Mouse (Mus musculus): ENCODE data around the gene Polr3b.

Gene Polr3b

DNA sequence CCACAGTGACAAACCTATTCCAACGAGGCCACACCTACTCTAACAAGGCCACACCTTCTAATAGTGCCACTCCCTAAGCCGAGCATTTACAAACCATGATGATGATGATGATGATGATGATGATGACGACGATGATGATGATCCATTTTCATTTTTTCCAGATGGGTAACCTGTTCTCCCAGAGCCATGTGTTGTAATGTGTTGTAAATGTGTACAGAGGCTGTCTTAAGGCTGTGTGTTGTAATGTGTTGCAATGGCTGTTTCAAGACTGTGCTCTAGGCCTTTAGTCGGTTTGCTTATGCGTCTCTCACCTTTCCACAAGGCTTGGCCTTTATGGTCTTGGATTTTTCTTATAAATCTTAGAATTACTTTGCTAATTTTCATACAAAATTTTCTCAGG lies 40.0 kb downstream of the Polr3b start:
- DNase-seq (ENCODE audit: extremely low spot score, low read depth, low spot score), result no peak

- no peak for DNase-seq (ENCODE audit: extremely low spot score, low read depth, low spot score)
These were observed 43.7 kb downstream of the Polr3b start for GRCm38 (mm10) chr10:84665713-84666260.

DNA sequence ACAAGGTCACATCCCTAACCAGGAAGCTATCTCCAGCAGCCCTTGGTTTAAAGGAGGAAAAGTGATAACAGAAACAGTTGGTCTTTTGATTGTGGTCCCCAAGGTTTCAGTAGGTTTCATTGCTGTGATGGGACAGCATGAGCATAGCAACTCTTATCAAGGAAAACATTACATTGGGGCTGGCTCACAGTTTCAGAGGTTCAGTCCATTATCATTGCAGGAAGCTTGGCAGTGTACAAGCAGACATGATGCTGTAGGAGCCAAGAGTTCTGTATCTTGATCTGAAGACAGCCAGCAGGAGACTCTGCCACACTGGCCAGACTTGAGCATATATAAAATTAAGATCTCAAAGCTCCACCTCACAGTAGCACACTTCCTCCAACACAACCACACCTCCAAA lies 53.6 kb downstream of the Polr3b start:
- no peak for DNase-seq (ENCODE audit: extremely low spot score, low read depth, low spot score)

GRCm38 (mm10) chr10:84676511-84676910 lies 54.4 kb downstream of the Polr3b start:
- DNase-seq (ENCODE audit: extremely low spot score, low read depth, low spot score), result no peak

DNA sequence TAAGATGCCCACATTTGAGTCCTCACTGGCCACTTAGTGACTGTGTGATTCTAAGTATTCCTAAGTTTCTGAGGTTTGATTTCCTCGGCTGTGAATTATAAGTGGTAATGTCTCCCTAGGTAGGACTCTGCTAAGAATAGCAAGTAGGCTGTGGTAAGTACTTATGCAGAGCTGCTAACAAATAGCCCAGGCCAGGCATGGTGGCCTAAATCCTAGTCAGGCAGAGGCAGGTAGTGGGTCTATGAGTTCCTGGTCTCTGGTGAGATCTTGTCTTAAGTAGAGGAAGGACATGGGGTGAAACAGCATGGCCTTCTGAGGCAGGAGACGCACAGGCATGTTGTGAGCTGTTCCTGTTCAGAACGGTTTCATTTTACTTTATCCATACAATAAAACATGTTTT lies 55.8 kb downstream of the Polr3b start:
- DNase-seq (ENCODE audit: extremely low spot score, low read depth, low spot score), result no peak

DNA sequence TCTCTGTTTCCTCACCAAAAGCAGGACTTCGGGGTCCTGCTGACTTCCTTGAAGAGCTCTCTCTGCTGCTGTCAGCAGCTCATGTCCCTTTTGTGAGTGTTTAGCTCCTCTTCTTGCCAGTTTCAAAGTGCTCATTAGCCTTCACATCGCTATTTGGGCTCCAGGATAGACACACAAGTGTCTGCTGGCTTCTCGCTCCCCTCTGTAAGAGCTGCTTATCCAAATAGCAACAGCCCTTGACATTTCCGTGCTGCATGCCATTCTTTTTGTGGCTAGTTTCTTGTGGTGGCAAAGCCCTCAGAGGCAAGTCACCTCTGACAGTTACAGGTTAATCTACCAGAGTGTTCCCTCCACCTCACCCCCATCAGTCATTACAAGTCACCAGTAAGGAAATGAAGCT lies 56.3 kb downstream of the Polr3b start:
- DNase-seq (ENCODE audit: extremely low spot score, low read depth, low spot score), result no peak

GRCm38 (mm10) chr10:84685444-84686121 lies 63.5 kb downstream of the Polr3b start:
- DNase-seq (ENCODE audit: extremely low spot score, low read depth, low spot score), result no peak

DNA sequence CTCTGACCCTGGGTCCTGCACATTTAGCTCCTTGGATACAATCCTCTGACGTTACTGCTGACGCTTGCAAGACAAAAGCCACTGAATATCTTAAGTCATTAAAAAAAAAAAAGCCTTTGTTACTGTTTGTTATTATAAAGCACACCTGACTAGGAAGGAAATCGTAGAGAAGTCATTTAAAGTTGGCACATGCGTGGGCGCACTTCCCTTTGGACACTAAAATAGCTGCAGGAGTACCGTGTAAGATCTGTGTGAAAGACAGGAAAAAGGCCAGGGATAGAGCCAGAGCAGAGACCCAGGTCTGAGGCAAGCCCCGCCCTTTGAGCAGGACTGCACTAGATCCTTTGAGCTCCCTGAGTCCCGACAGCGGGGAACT lies 64.0 kb downstream of the Polr3b start:
- no peak for DNase-seq (ENCODE audit: extremely low spot score, low read depth, low spot score)

DNA sequence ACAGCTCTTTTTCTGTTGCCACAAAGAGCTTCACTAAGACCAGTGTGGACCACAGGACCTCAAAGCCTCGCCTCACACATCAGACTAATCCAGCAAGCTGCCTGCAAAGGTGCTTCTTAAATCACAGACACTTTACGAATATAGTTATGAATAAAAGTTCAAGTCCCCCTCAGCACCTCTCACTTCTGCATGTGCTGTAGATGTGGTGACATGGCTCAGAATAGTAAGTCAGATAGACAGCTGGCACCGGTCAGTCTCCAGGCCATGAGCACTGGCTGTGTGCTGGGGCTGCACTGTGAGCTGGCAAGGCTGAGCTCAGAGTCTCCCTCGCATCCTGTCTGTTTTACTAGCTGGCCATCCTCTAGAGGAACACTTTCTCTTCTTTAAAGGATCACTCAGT lies 64.6 kb downstream of the Polr3b start:
- no peak for DNase-seq (ENCODE audit: extremely low spot score, low read depth, low spot score)

DNA sequence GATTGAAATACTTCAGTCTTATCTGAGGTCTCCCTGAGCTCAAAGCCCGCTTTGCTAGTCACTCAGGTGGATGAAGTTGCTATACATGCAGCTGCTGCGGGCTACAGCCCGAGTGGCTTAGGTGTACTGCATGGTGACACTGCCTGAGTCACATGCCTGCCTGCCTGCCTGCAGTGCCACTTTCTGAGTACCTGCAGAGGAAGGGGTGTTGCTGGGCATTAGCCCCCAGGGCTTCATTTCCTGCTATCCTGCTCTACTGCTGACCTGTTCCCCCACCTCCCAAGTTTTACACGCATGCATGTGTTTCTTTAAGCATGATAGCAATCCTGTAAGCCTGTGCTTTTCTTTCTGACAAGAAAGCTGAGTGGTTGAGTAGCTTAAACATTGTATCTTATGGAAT lies 65.6 kb downstream of the Polr3b start:
- no peak for DNase-seq (ENCODE audit: extremely low spot score, low read depth, low spot score)

DNA sequence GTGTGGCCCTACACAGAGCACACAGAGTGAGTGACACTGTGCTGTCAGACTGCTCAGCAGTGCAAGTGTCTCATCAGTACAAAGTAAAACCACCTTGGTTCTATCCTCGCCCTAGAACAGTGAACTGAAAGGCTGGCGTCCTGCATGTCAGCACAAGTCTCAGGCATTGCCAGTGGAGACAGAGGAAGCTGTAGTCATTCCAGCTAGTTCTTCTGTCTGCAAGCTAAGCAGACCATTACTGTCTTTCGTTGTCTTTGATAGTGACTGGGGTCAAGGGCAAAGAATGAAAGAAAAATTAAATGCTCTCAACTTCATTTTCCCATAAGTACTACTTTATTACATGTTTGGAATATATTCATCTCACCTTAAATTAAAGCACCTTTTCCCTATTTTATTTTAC lies 67.8 kb downstream of the Polr3b start:
- DNase-seq (ENCODE audit: extremely low spot score, low read depth, low spot score), result no peak

DNA sequence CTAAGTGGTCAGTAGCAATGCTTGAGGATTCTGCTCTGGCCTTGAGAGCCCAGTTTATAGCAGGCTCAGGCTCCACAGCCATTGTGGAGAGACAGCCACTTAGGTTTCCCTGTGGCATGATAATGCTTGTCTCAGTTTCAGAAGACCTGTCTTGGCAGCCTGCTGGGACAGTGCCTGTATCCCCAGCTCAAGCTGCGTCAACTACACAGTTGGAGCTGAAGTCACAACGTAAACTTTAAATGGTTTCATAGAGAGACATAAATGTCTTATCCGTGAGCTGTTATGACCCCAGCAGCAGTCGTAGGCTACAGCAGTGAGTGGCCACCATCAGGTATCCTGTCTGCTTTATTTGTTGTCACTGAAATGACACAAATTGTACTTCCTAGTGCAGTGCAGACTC lies 68.7 kb downstream of the Polr3b start:
- no peak for DNase-seq (ENCODE audit: extremely low spot score, low read depth, low spot score)

- DNase-seq (ENCODE audit: extremely low spot score, low read depth, low spot score), result no peak
These were observed 69.6 kb downstream of the Polr3b start for GRCm38 (mm10) chr10:84691692-84692091.

- DNase-seq (ENCODE audit: extremely low spot score, low read depth, low spot score), result no peak
These were observed 71.9 kb downstream of the Polr3b start for GRCm38 (mm10) chr10:84693841-84694638.

DNA sequence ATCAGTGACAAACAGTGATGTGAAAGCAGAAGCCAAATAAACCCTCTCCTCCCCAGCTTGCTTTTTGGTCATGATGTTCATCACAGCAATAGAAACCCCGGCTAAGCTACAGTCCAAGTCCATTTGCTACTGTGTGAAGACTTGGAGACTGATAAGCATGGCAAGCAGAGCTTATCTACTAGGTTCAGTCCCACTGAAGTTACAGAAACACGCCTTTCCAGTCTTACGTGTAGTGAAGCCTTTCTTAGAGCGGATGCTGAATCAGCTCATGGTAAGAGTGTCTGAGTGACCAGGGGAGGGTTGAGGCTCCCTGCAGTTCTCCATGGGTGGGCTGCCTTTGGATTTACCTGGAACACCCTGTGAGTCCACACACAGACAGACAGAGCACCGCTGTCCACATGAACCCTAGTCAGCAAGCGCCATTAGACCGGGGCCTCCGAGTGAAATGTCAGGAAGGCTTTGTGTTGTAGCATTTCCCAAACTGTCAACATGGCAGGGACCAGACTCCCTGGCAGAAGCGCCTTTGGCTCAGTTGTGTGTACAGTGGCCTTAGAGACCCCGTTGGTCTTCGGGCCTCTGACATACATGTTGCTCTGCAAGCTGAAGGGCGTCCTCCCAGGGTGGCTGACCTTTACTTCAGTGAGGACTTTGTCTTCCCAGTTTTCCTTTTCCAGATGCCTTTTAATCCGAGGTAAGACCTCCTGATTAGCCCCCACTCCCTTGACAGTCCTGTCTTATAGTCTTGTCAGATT lies 78.3 kb downstream of the Polr3b start:
- no peak for DNase-seq (ENCODE audit: extremely low spot score, low read depth, low spot score)

DNA sequence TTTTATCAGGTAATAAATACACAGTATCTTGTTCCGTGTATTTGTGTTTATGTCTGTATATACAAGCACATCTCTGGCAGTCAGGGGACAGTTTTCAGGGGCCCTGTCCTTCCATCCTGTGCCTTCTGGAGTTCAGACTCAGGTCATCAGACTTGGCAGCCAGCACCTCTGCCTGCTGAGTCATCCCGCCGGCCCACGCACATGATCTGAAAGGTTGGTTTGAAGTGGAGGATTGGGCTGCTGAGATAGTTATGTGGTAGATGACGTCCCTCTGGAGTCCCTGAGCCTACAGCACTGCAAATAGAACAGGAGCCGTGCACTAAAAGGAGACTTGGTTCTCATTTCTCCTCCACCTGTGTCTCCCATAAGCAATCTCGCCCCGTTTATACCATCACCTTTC lies 79.0 kb downstream of the Polr3b start:
- no peak for DNase-seq (ENCODE audit: extremely low spot score, low read depth, low spot score)

- DNase-seq (ENCODE audit: extremely low spot score, low read depth, low spot score), result no peak
These were observed 80.0 kb downstream of the Polr3b start for GRCm38 (mm10) chr10:84702115-84702514.

DNA sequence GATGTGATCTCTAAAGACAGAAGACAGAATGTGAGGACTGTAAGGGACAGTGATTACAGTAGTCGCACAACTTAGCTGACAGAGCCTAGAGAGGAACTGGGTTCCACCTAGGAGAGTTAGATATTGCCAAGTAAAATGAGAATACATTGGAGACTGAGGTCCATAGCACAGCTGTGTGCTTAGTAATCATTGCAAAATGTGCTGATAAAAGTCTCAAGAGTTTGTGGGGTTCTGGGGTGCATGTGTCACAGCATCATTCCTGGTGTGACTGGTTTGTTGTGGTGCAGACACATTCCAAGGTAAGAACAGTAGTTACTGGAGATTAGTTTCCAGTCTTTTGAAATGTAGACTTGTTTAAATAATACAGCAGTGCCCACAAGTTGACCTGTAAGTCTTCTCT lies 82.5 kb downstream of the Polr3b start:
- no peak for DNase-seq (ENCODE audit: extremely low spot score, low read depth, low spot score)

GRCm38 (mm10) chr10:84705234-84705633 lies 83.1 kb downstream of the Polr3b start:
- no peak for DNase-seq (ENCODE audit: extremely low spot score, low read depth, low spot score)

- no peak for DNase-seq (ENCODE audit: extremely low spot score, low read depth, low spot score)
These were observed 84.5 kb downstream of the Polr3b start for GRCm38 (mm10) chr10:84706543-84706942.

DNA sequence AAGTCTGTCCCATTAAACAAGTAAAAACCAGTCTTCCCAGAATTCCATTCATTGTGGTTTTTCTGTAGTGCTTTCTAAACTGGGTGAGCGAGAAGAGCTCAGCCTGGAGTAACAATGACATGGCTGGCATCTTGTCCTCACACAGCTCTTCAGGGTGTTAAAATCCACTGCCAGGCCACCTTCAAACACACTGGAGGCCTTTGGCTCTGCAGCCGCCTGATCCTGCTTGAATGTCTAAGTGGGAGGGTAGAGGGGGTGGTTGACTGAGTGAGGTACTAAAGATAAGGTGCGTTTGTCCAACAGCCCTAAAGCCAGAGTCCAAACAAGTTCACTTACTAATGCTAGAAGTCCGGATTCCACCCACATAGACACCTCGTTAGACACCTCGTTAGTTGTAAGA lies 85.1 kb downstream of the Polr3b start:
- DNase-seq (ENCODE audit: extremely low spot score, low read depth, low spot score), result no peak
